ENCODE assay signal across 10 mouse cellular contexts in genomic region chr11:17352148-17353130, GRCm38 (mm10).
A peak's percentile ranks its signal among the peaks of the same experiment; 100 is the strongest.
DNase-seq lines count a peak whose midpoint lies in the region; ATAC-seq lines count a peak whose summit lies in the region.
"Had no signal": no experiment of that assay in that cellular context is flagged by ENCODE, and none has a peak within 500 bp of the region (broad histone marks: within the 10 kb centered on the region; RNA-seq: fewer than 3 reads in every experiment).

No protein-coding gene starts in this region.

- no peak overlapping the region for H3K4me3 ChIP-seq in midbrain, embryonic 11.5 days (ENCODE audit: low read depth, low read length)
- no peak overlapping the region for H3K4me3 ChIP-seq in midbrain, embryonic 10.5 days
- H3K4me3 ChIP-seq: liver, embryonic 12.5 days had no signal

- no peaks in the 10 kb centered on the region for H3K9me3 ChIP-seq in midbrain, embryonic 11.5 days (ENCODE audit: control insufficient read depth, low read length)
- no peaks in the 10 kb centered on the region for H3K9me3 ChIP-seq in midbrain, embryonic 10.5 days (replicated peaks)
- H3K9me3 ChIP-seq: liver, embryonic 12.5 days had no signal

- no peak overlapping the region for H3K4me2 ChIP-seq in midbrain, embryonic 11.5 days
- H3K4me2 ChIP-seq: liver, embryonic 12.5 days had no signal

- H3K27ac ChIP-seq in midbrain, embryonic 11.5 days (ENCODE audit: low read depth, low read length), result no peak overlapping the region
- H3K27ac ChIP-seq in midbrain, embryonic 10.5 days (replicated peaks), result no peak overlapping the region
- H3K27ac ChIP-seq: liver, embryonic 12.5 days had no signal

- DNase-seq in cerebellum, postnatal 10 days, result peak; percentile 70 to 86
- no peak for DNase-seq in midbrain, embryonic 11.5 days (ENCODE audit: low spot score, missing footprints)
- no peak for DNase-seq in midbrain, embryonic 10.5 days (ENCODE audit: low spot score)
- DNase-seq in layer of hippocampus, adult 9-10 months (ENCODE audit: low spot score), result peak; percentile 9
- no peak for DNase-seq in thymus, postnatal 10 days (ENCODE audit: low spot score in 2 of 2)
- no peak for DNase-seq in heart, adult 8-10 months (ENCODE audit: low spot score)
- DNase-seq in B cell, adult 2 months, result no peak

- H3K36me3 ChIP-seq in midbrain, embryonic 11.5 days (ENCODE audit: control insufficient read depth, insufficient read depth, low read length), result no peaks in the 10 kb centered on the region
- no peaks in the 10 kb centered on the region for H3K36me3 ChIP-seq in midbrain, embryonic 10.5 days
- H3K36me3 ChIP-seq: liver, embryonic 12.5 days had no signal

- H3K4me1 ChIP-seq in midbrain, embryonic 11.5 days (ENCODE audit: control insufficient read depth, insufficient read depth, low read length), result no peaks in the 10 kb centered on the region
- peaks cover 3% of the 10 kb centered on the region; the same call in 1 of the 2 replicates for H3K4me1 ChIP-seq in midbrain, embryonic 10.5 days
- H3K4me1 ChIP-seq: liver, embryonic 12.5 days had no signal

- 80% methylated on average over 17 of the region's 17 CpGs for WGBS in midbrain, embryonic 11.5 days
- 76% methylated on average over 17 of the region's 17 CpGs for WGBS in midbrain, embryonic 10.5 days

- H3K9ac ChIP-seq in midbrain, embryonic 11.5 days (ENCODE audit: low read length), result no peak overlapping the region
- H3K9ac ChIP-seq: liver, embryonic 12.5 days had no signal

- no peak for ATAC-seq in cerebellum, adult (ENCODE audit: insufficient number of reproducible peaks, low FRiP score, low TSS enrichment)
- peak; percentile 67 for ATAC-seq in midbrain, embryonic 11.5 days (ENCODE audit: low FRiP score)
- ATAC-seq: liver, embryonic 12.5 days; Patski had no signal

- H3K27me3 ChIP-seq in midbrain, embryonic 11.5 days (ENCODE audit: control insufficient read depth, insufficient read depth, low read length), result no peaks in the 10 kb centered on the region
- no peaks in the 10 kb centered on the region for H3K27me3 ChIP-seq in midbrain, embryonic 10.5 days (ENCODE audit: low read depth, poor library complexity, severe bottlenecking)
- H3K27me3 ChIP-seq: liver, embryonic 12.5 days; Patski had no signal

Comparison
In these comparisons a context has a peak if more than half of its experiments do, and no peak if none do; other contexts are left out.
1. DNase-seq: peak in cerebellum, postnatal 10 days (2 of 2) and layer of hippocampus, adult 9-10 months (single experiment); none in midbrain, embryonic 11.5 days (single experiment), midbrain, embryonic 10.5 days (single experiment), thymus, postnatal 10 days (0 of 2), heart, adult 8-10 months (single experiment) and B cell, adult 2 months (0 of 2).